Mouse (Mus musculus): Measurements from ENCODE around the gene Ccnl2. TPM values are rescaled to one million over a fixed set of nuclear protein-coding genes. Genes with fewer than 3 reads are reported as not detected.

Gene Ccnl2
- polyA plus RNA-seq, 2 experiments: 51.2 to 65.8 TPM

GRCm38 (mm10) chr4:155848434-155849095 is 36.3 kb downstream of the Ccnl2 start:
- WGBS (ENCODE audit: insufficient replicate concordance): 58% methylated on average over 7 of the region's 7 CpGs
- DNase-seq (ENCODE audit: low read depth in 3 of 3, low spot score in 3 of 3): no peak
- TF ChIP-seq EP300 (IDR thresholded peaks at IDR 0.05; ENCODE audit: low read depth) (no peak), CTCF (IDR thresholded peaks at IDR 0.05; ENCODE audit: low read depth) (no peak)

DNA sequence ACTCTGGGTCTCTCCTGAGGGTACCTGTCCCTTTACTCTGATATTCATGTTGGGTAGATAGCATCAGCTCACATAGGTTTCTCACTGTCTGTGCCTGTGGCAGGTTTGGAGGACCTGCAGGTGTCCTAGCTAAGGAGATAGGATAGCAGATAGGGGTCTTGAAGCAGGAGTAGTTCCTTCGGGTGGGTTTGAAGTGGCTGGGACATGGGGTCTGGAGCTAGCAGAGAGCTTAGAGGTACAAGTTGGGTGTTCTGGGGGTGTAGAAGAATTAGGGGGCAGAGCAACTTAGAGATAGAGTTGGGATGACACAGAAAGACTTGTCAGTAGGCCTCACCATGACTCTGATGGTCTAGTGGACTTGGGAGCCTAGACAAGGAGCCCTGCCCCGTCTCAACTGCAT is 37.1 kb downstream of the Ccnl2 start:
- WGBS (ENCODE audit: insufficient replicate concordance): 76% methylated on average over 2 of the region's 2 CpGs
- Histone ChIP-seq H3K9me3 (ENCODE audit: control insufficient read depth, low read length) (no peaks in the 10 kb centered on the region), H3K4me2 (ENCODE audit: low read depth) (peak overlapping the region; percentile 99; the same call in 1 of the 2 replicates), H3K27me3 (ENCODE audit: control insufficient read depth, insufficient read depth, low read length) (no peaks in the 10 kb centered on the region), H3K4me3 (ENCODE audit: insufficient read depth in 1 of 2, low read depth in 2 of 2, low read length in 2 of 2) (no peak overlapping the region), H3K36me3 (replicated peaks; ENCODE audit: control insufficient read depth, insufficient read depth, low read depth) (no peaks in the 10 kb centered on the region), H3K27ac (no peak overlapping the region), H3K4me1 (replicated peaks; ENCODE audit: control insufficient read depth in 2 of 2, insufficient read depth in 2 of 2, low read length in 1 of 2) (peaks cover 11 to 12% of the 10 kb centered on the region in 2 experiments; a peak in 3 of 4 replicates), H3K9ac (replicated peaks) (no peak overlapping the region)
- ATAC-seq (ENCODE audit: insufficient read depth) (no peak), DNase-seq (ENCODE audit: low read depth in 3 of 3, low spot score in 3 of 3) (no peak)
- TF ChIP-seq CTCF (IDR thresholded peaks at IDR 0.05; ENCODE audit: low read depth) (no peak), EP300 (IDR thresholded peaks at IDR 0.05; ENCODE audit: low read depth) (no peak)

More at GRCm38 (mm10) chr4:155848434-155849095, 36.3 kb downstream of the Ccnl2 start:
- peak overlapping the region; percentile 99 for H3K4me2 ChIP-seq (ENCODE audit: low read depth)
- ATAC-seq (ENCODE audit: insufficient read depth): no peak
- H3K4me1 ChIP-seq (replicated peaks; ENCODE audit: control insufficient read depth in 2 of 2, insufficient read depth in 2 of 2, low read length in 1 of 2): peaks cover 11 to 12% of the 10 kb centered on the region in 2 experiments; a peak in 3 of 4 replicates
- no peaks in the 10 kb centered on the region for H3K36me3 ChIP-seq (replicated peaks; ENCODE audit: control insufficient read depth, insufficient read depth, low read depth)
- H3K27me3 ChIP-seq (ENCODE audit: control insufficient read depth, insufficient read depth, low read length): no peaks in the 10 kb centered on the region
- H3K9me3 ChIP-seq (ENCODE audit: control insufficient read depth, low read length): no peaks in the 10 kb centered on the region
- peak overlapping the region; percentile 62 to 94 for H3K4me3 ChIP-seq (ENCODE audit: insufficient read depth in 1 of 2, low read depth in 2 of 2, low read length in 2 of 2)
- peak overlapping the region; percentile 75 for H3K9ac ChIP-seq (replicated peaks)
- H3K27ac ChIP-seq: no peak overlapping the region

DNA sequence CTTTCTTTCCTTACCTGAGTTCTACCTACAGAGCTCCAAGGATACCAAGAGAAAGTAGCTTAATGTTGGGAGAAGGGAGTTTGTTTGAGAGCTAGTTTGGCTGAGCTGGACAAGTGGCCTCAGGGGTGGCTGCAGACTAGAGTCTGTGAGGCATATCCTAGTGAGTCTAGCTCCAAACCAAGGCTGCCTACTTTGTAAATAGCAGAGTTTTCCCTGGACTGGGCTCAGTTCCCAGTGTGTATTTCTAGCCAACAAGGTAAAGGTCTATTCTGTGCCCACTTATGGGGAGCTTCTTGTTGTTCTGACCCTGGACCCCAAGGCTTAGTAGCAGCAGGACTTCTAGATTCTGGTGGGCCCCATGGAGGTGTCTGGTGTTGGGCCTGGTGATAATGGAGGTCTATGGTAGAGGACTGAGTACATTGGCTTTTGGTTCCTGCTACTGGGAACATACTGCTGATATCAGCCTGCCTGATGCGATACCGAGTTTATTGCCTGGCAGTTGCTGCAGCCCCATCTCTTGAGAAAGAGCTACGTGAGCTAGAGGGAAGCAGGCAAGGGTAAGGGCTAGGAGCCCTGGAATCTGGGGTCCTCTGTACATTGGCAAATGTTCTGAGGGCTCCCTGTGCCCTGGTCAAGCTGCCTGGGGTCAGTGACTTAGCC is 37.6 kb downstream of the Ccnl2 start:
- Histone ChIP-seq H3K27me3 (ENCODE audit: control insufficient read depth, insufficient read depth, low read length) (no peaks in the 10 kb centered on the region), H3K9ac (replicated peaks) (no peak overlapping the region), H3K36me3 (replicated peaks; ENCODE audit: control insufficient read depth, insufficient read depth, low read depth) (no peaks in the 10 kb centered on the region; the same call in 1 of the 2 replicates), H3K4me1 (replicated peaks; ENCODE audit: control insufficient read depth in 2 of 2, insufficient read depth in 2 of 2, low read length in 1 of 2) (peaks cover 11 to 12% of the 10 kb centered on the region in 2 experiments; a peak in 3 of 4 replicates), H3K27ac (no peak overlapping the region), H3K9me3 (ENCODE audit: control insufficient read depth, low read length) (no peaks in the 10 kb centered on the region), H3K4me3 (ENCODE audit: insufficient read depth in 1 of 2, low read depth in 2 of 2, low read length in 2 of 2) (no peak overlapping the region), H3K4me2 (ENCODE audit: low read depth) (peak overlapping the region; percentile 99; the same call in 1 of the 2 replicates)
- TF ChIP-seq CTCF (IDR thresholded peaks at IDR 0.05; ENCODE audit: low read depth): no peak
- no peak for TF ChIP-seq EP300 (IDR thresholded peaks at IDR 0.05; ENCODE audit: low read depth)
- ATAC-seq (ENCODE audit: insufficient read depth): no peak
- WGBS (ENCODE audit: insufficient replicate concordance): 74% methylated on average over 3 of the region's 3 CpGs
- DNase-seq (ENCODE audit: low read depth in 3 of 3, low spot score in 3 of 3): no peak

DNA sequence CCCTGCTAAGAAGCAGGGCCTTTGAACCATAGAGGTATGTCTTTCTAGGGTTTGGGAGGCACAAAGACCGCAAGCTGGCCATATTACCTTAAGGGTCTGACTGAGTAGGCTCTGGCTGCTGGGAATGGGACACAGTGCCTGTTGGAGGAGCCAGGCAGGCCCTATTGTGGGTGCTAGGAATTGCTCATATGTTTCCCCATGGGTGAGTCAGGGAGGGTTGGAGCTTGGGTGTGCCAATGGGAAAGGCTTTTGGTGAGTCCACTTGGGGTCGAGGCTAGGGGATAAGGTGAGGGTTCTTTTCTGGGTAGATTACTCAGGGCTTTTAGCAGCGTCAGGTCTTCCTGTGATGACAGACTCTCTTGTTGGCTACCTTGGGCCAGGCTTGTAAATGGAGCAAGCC is 39.1 kb downstream of the Ccnl2 start:
- H3K9me3 ChIP-seq (ENCODE audit: control insufficient read depth, low read length): no peaks in the 10 kb centered on the region
- TF ChIP-seq EP300 (IDR thresholded peaks at IDR 0.05; ENCODE audit: low read depth) (no peak), CTCF (IDR thresholded peaks at IDR 0.05; ENCODE audit: low read depth) (no peak)
- H3K27me3 ChIP-seq (ENCODE audit: control insufficient read depth, insufficient read depth, low read length): no peaks in the 10 kb centered on the region
- no peak overlapping the region for H3K27ac ChIP-seq
- H3K4me2 ChIP-seq (ENCODE audit: low read depth): no peak overlapping the region
- ATAC-seq (ENCODE audit: insufficient read depth) (no peak), DNase-seq (ENCODE audit: low read depth in 3 of 3, low spot score in 3 of 3) (no peak)
- H3K9ac ChIP-seq (replicated peaks): no peak overlapping the region
- peaks cover 6% of the 10 kb centered on the region for H3K36me3 ChIP-seq (replicated peaks; ENCODE audit: control insufficient read depth, insufficient read depth, low read depth)
- WGBS (ENCODE audit: insufficient replicate concordance): 74% methylated on average over 3 of the region's 3 CpGs
- peaks cover 11 to 12% of the 10 kb centered on the region in 2 experiments; a peak in 3 of 4 replicates for H3K4me1 ChIP-seq (replicated peaks; ENCODE audit: control insufficient read depth in 2 of 2, insufficient read depth in 2 of 2, low read length in 1 of 2)
- no peak overlapping the region for H3K4me3 ChIP-seq (ENCODE audit: insufficient read depth in 1 of 2, low read depth in 2 of 2, low read length in 2 of 2)

DNA sequence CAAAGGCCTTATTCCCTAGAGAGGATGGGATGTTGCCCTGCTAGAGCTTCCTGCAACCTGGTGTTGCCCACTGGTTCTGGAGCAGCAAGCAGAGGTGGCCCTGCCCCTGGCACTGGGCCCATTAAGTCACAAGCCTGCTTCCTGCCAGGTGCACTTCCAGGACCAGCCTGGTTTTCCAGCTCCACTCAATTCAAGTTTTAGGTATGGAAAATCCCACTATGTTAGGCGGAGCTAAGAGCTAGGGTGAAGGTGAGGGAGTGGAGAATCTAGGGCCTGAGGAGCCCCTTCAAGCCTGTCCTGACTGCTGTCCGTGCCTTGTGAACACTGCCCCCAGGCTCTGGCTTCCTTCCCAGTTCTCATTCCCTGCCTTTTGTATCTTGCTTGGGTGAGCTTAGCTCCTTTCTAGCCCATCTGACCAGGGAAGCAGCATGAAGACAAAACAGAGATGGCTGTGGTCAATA is 39.7 kb downstream of the Ccnl2 start:
- 81% methylated on average over 2 of the region's 2 CpGs for WGBS (ENCODE audit: insufficient replicate concordance)
- no peaks in the 10 kb centered on the region for H3K27me3 ChIP-seq (ENCODE audit: control insufficient read depth, insufficient read depth, low read length)
- TF ChIP-seq EP300 (IDR thresholded peaks at IDR 0.05; ENCODE audit: low read depth) (no peak), CTCF (IDR thresholded peaks at IDR 0.05; ENCODE audit: low read depth) (no peak)
- no peak overlapping the region for H3K4me2 ChIP-seq (ENCODE audit: low read depth)
- ATAC-seq (ENCODE audit: insufficient read depth) (no peak), DNase-seq (ENCODE audit: low read depth in 3 of 3, low spot score in 3 of 3) (no peak)
- H3K4me1 ChIP-seq (replicated peaks; ENCODE audit: control insufficient read depth in 2 of 2, insufficient read depth in 2 of 2, low read length in 1 of 2): peaks cover 8 to 12% of the 10 kb centered on the region in 2 experiments; a peak in 3 of 4 replicates
- H3K27ac ChIP-seq: no peak overlapping the region
- no peak overlapping the region for H3K4me3 ChIP-seq (ENCODE audit: insufficient read depth in 1 of 2, low read depth in 2 of 2, low read length in 2 of 2)
- no peak overlapping the region for H3K9ac ChIP-seq (replicated peaks)
- H3K36me3 ChIP-seq (replicated peaks; ENCODE audit: control insufficient read depth, insufficient read depth, low read depth): peaks cover 6% of the 10 kb centered on the region
- H3K9me3 ChIP-seq (ENCODE audit: control insufficient read depth, low read length): no peaks in the 10 kb centered on the region
